Mouse (Mus musculus): ENCODE data around the gene Sugct.

DNA sequence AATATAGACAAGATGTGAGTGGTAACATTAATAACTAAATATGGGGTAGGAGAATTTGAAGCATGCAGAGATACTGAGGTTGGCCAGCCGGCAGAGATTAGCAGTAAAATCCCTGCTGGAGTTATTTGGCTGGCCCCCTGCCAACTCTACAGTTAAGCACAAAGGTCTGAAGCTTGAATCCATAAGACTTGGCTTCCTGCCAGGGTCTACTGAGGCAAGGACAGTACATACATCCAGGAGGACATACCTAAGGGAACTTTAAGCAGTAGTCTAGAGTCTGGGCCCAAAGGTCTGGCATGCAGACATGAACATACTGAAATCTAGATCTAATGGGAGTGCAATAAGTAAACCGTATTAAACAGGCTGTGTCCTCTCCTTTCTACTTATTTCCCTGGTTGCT lies 865.8 kb downstream of the Sugct start:
- TF ChIP-seq CTCF (IDR thresholded peaks at IDR 0.05; ENCODE audit: insufficient read depth, low read depth, low read length) (no peak), POLR2A (IDR thresholded peaks at IDR 0.05; ENCODE audit: insufficient read depth, low read depth, low read length) (no peak)
